Mouse (Mus musculus): ENCODE measurements around the gene Slc40a1.

- TF ChIP-seq MAFK (IDR thresholded peaks at IDR 0.05; ENCODE audit: insufficient read depth, low read depth, low read length) (no peak), HCFC1 (IDR thresholded peaks at IDR 0.05; ENCODE audit: borderline replicate concordance, insufficient read depth, low read length) (no peak), CHD2 (IDR thresholded peaks at IDR 0.05; ENCODE audit: low read depth, low read length) (no peak), ZC3H11A (IDR thresholded peaks at IDR 0.05; ENCODE audit: borderline replicate concordance, low read depth, low read length) (no peak)
Observed at GRCm38 (mm10) chr1:45881228-45881832, 45.0 kb downstream of the Slc40a1 start.
